Mouse (Mus musculus) forebrain, embryonic 13.5 days (tissue): ENCODE measurements around the gene Kif1c. TPM values are rescaled to one million over a fixed set of nuclear protein-coding genes. Genes with fewer than 3 reads are reported as not detected.
"Not testable (repeated sequence)": the region's sequence is repeated elsewhere in the genome, so short reads cannot be mapped to it uniquely, and the experiment has no call there.

Experiments
- ATAC-seq: fragments of 200-750 bp; cut with Nextera tagmentation; 2 replicates; pipeline ENCODE4 v1.8.0; 2017
- H3K27ac ChIP-seq: fragments of 300-500 bp; sonication (generic); 2 replicates; pipeline ENCODE4 v1.5.1; 2015; ENCODE audit warnings: inconsistent platforms, mild to moderate bottlenecking, moderate library complexity
- H3K27me3 ChIP-seq: fragments of 300-500 bp; sonication (generic); 2 replicates; pipeline ENCODE4 v1.6.1; 2015; ENCODE audit warnings: mild to moderate bottlenecking, inconsistent platforms
- H3K36me3 ChIP-seq: fragments of 300-500 bp; sonication (generic); 2 replicates; pipeline ENCODE4 v1.6.1; 2015; ENCODE audit warnings: mild to moderate bottlenecking, inconsistent platforms; ENCODE audit not compliant: poor library complexity, severe bottlenecking
- H3K4me1 ChIP-seq: fragments of 300-500 bp; sonication (generic); 2 replicates; pipeline ENCODE4 v1.6.1; 2015; ENCODE audit warnings: inconsistent platforms
- H3K4me2 ChIP-seq: fragments of 300-500 bp; sonication (generic); 2 replicates; pipeline ENCODE4 v1.6.1; 2015; ENCODE audit warnings: inconsistent platforms, mild to moderate bottlenecking, moderate library complexity
- H3K4me3 ChIP-seq: fragments of 300-500 bp; sonication (generic); 2 replicates; pipeline ENCODE4 v1.5.1; 2015; ENCODE audit warnings: mild to moderate bottlenecking, inconsistent platforms
- H3K9ac ChIP-seq: fragments of 300-500 bp; sonication (generic); 2 replicates; pipeline ENCODE4 v1.6.1; 2015; ENCODE audit warnings: mild to moderate bottlenecking, inconsistent platforms
- H3K9me3 ChIP-seq: fragments of 300-500 bp; sonication (generic); replicated peaks from 2 replicates; pipeline ENCODE4 v1.6.1; 2016; ENCODE audit warnings: inconsistent platforms
- WGBS: fragments of 180-500 bp; shearing (Covaris S2); methylation state at CpG from one replicate; pipeline ENCODE4 v1.1.7; 2015; 5-methylcytosine and 5-hydroxymethylcytosine counted together
- polyA plus RNA-seq: library from polyadenylated mRNA; unstranded; fragments of >200 nt; fragmentation: Nextera tagmentation; extraction: Ambion mirVana; gene quantifications from 2 replicates; pipeline ENCODE4 v1.2.1, GENCODE M21; 2015

Kif1c gene
- polyA plus RNA-seq, 1 experiment from 2014 or later: 1.3 TPM

GRCm38 (mm10) chr11:70754476-70754875, 54.1 kb downstream of the Kif1c start:
- H3K4me3 ChIP-seq: no peak overlapping the region
- no peak overlapping the region for H3K27ac ChIP-seq
- H3K4me1 ChIP-seq: no peaks in the 10 kb centered on the region; the same call in 1 of the 2 replicates
- ATAC-seq: no peak
- H3K4me2 ChIP-seq: no peak overlapping the region
- 37% methylated on average over 4 of the region's 4 CpGs for whole genome bisulfite sequencing
- no peaks in the 10 kb centered on the region for H3K9me3 ChIP-seq
- H3K9ac ChIP-seq: no peak overlapping the region
- no peaks in the 10 kb centered on the region for H3K36me3 ChIP-seq
- 0 out of 2 replicates have a peak, but pooled peaks cover 2% of the 10 kb centered on the region for H3K27me3 ChIP-seq

GRCm38 (mm10) chr11:70754958-70755357, 54.6 kb downstream of the Kif1c start:
- Histone ChIP-seq H3K27me3 (0 out of 2 replicates have a peak, but pooled peaks cover 2% of the 10 kb centered on the region), H3K4me3 (no peak overlapping the region), H3K9ac (no peak overlapping the region), H3K4me1 (no peaks in the 10 kb centered on the region; the same call in 1 of the 2 replicates), H3K27ac (no peak overlapping the region), H3K9me3 (no peaks in the 10 kb centered on the region), H3K36me3 (no peaks in the 10 kb centered on the region), H3K4me2 (no peak overlapping the region)
- WGBS: 56% methylated on average over 7 of the region's 7 CpGs
- ATAC-seq: no peak

GRCm38 (mm10) chr11:70755645-70756044, 55.3 kb downstream of the Kif1c start:
- 0 out of 2 replicates have a peak, but pooled peaks cover 2% of the 10 kb centered on the region for H3K27me3 ChIP-seq
- H3K4me3 ChIP-seq: no peak overlapping the region
- no peaks in the 10 kb centered on the region for H3K36me3 ChIP-seq
- no peaks in the 10 kb centered on the region for H3K9me3 ChIP-seq
- no peaks in the 10 kb centered on the region; the same call in 1 of the 2 replicates for H3K4me1 ChIP-seq
- no peak for ATAC-seq
- no peak overlapping the region for H3K9ac ChIP-seq
- 8% methylated on average over 7 of the region's 7 CpGs for WGBS
- no peak overlapping the region for H3K27ac ChIP-seq
- no peak overlapping the region for H3K4me2 ChIP-seq

GRCm38 (mm10) chr11:70760446-70760845, 60.1 kb downstream of the Kif1c start:
- H3K9ac ChIP-seq, ATAC-seq: not testable (repeated sequence)

GRCm38 (mm10) chr11:70762641-70763040, 62.3 kb downstream of the Kif1c start:
- ATAC-seq: no peak
- 85% methylated on average over 9 of the region's 9 CpGs for WGBS
- Histone ChIP-seq H3K9me3 (no peaks in the 10 kb centered on the region), H3K4me1 (peaks cover 19% of the 10 kb centered on the region), H3K27me3 (no peaks in the 10 kb centered on the region), H3K9ac (no peak overlapping the region), H3K27ac (no peak overlapping the region), H3K4me2 (no peak overlapping the region), H3K4me3 (no peak overlapping the region), H3K36me3 (peaks cover 3% of the 10 kb centered on the region; the same call in 1 of the 2 replicates)

More at GRCm38 (mm10) chr11:70760446-70760845, 60.1 kb downstream of the Kif1c start:
- H3K4me1 ChIP-seq, H3K4me2 ChIP-seq, H3K27ac ChIP-seq, H3K9me3 ChIP-seq, H3K4me3 ChIP-seq, H3K36me3 ChIP-seq, H3K27me3 ChIP-seq: not testable (repeated sequence)
- WGBS: 60% methylated on average over 3 of the region's 3 CpGs

GRCm38 (mm10) chr11:70763582-70763935, 63.2 kb downstream of the Kif1c start:
- H3K9ac ChIP-seq: peak overlapping the region; percentile 87
- H3K27ac ChIP-seq: 0 out of 2 replicates have a peak overlapping the region, but pooled peaks have one; percentile 59
- ATAC-seq: peak; percentile 27; the same call in 1 of the 2 replicates
- no peaks in the 10 kb centered on the region for H3K9me3 ChIP-seq
- WGBS: 32% methylated on average over 3 of the region's 3 CpGs
- H3K4me1 ChIP-seq: peaks cover 19% of the 10 kb centered on the region
- H3K4me3 ChIP-seq: peak overlapping the region; percentile 83
- peaks cover 10% of the 10 kb centered on the region; the same call in 1 of the 2 replicates for H3K36me3 ChIP-seq
- H3K4me2 ChIP-seq: peak overlapping the region; percentile 78
- no peaks in the 10 kb centered on the region for H3K27me3 ChIP-seq

GRCm38 (mm10) chr11:70763936-70764808, 63.8 kb downstream of the Kif1c start, which contains the start of gene Zfp3:
Gene Zfp3 (plus strand): TSS chr11:70764209.
- WGBS: under 1% methylated on average over 78 of the region's 78 CpGs
- H3K27me3 ChIP-seq: no peaks in the 10 kb centered on the region
- peak; percentile 84 for ATAC-seq

GRCm38 (mm10) chr11:70765776-70766445, 65.6 kb downstream of the Kif1c start:
- H3K9ac ChIP-seq: no peak overlapping the region
- H3K9me3 ChIP-seq: no peaks in the 10 kb centered on the region
- H3K27me3 ChIP-seq: no peaks in the 10 kb centered on the region
- peaks cover 12% of the 10 kb centered on the region for H3K36me3 ChIP-seq
- ATAC-seq: no peak
- no peak overlapping the region for H3K27ac ChIP-seq
- H3K4me1 ChIP-seq: peaks cover 19% of the 10 kb centered on the region
- no peak overlapping the region for H3K4me3 ChIP-seq
- H3K4me2 ChIP-seq: no peak overlapping the region; the same call in 1 of the 2 replicates
- WGBS: 73% methylated on average over 16 of the region's 16 CpGs

More at GRCm38 (mm10) chr11:70763936-70764808, 63.8 kb downstream of the Kif1c start, which contains the start of gene Zfp3:
- peak within 1 kb of the TSS; percentile 59 for H3K27ac ChIP-seq
- peaks cover 19% of the 10 kb centered on the region for H3K4me1 ChIP-seq
- H3K9ac ChIP-seq: peak within 1 kb of the TSS; percentile 87
- peak within 1 kb of the TSS; percentile 83 for H3K4me3 ChIP-seq
- no peaks in the 10 kb centered on the region for H3K9me3 ChIP-seq
- peaks cover 10% of the 10 kb centered on the region; the same call in 1 of the 2 replicates for H3K36me3 ChIP-seq
- H3K4me2 ChIP-seq: peak within 1 kb of the TSS; percentile 78

- no peak for ATAC-seq
- 96% methylated on average over 3 of the region's 3 CpGs for WGBS
- no peak overlapping the region for H3K27ac ChIP-seq
- no peaks in the 10 kb centered on the region for H3K9me3 ChIP-seq
- H3K4me3 ChIP-seq: no peak overlapping the region
- H3K27me3 ChIP-seq: no peaks in the 10 kb centered on the region
- peaks cover 51% of the 10 kb centered on the region for H3K36me3 ChIP-seq
- H3K9ac ChIP-seq: no peak overlapping the region
- no peak overlapping the region for H3K4me2 ChIP-seq
- peaks cover 7% of the 10 kb centered on the region; the same call in 1 of the 2 replicates for H3K4me1 ChIP-seq
Measured at GRCm38 (mm10) chr11:70770804-70771203, 70.5 kb downstream of the Kif1c start.

- WGBS: 26% methylated on average over 17 of the region's 17 CpGs
- 0 out of 2 replicates have a peak, but pooled peaks cover 4% of the 10 kb centered on the region for H3K4me1 ChIP-seq
- ATAC-seq: peak; percentile 75
Measured at GRCm38 (mm10) chr11:70776830-70777571, 76.7 kb downstream of the Kif1c start.

GRCm38 (mm10) chr11:70777634-70778033, 77.3 kb downstream of the Kif1c start:
- Histone ChIP-seq H3K27ac (no peak overlapping the region), H3K27me3 (no peaks in the 10 kb centered on the region), H3K9me3 (no peaks in the 10 kb centered on the region), H3K4me2 (no peak overlapping the region), H3K4me3 (no peak overlapping the region), H3K9ac (no peak overlapping the region), H3K36me3 (peaks cover 22% of the 10 kb centered on the region), H3K4me1 (0 out of 2 replicates have a peak, but pooled peaks cover 4% of the 10 kb centered on the region)
- ATAC-seq: no peak
- WGBS: 66% methylated on average over 6 of the region's 6 CpGs

More at GRCm38 (mm10) chr11:70776830-70777571, 76.7 kb downstream of the Kif1c start:
- Histone ChIP-seq H3K27me3 (no peaks in the 10 kb centered on the region), H3K27ac (no peak overlapping the region), H3K4me3 (no peak overlapping the region), H3K9ac (no peak overlapping the region), H3K4me2 (no peak overlapping the region), H3K9me3 (no peaks in the 10 kb centered on the region), H3K36me3 (peaks cover 28% of the 10 kb centered on the region)
